Mouse (Mus musculus) limb, embryonic 13.5 days (tissue): ENCODE results near the gene Sec23a. TPM values are rescaled to one million over a fixed set of nuclear protein-coding genes. Genes with fewer than 3 reads are reported as not detected.
"Not testable (repeated sequence)": the region's sequence is repeated elsewhere in the genome, so short reads cannot be mapped to it uniquely, and the experiment has no call there.

Experiments
- ATAC-seq: fragments of 200-750 bp; cut with Nextera tagmentation; 2 replicates; pipeline ENCODE4 v1.8.0; 2017; ENCODE audit warnings: low read depth, moderate number of reproducible peaks, moderate TSS enrichment; ENCODE audit not compliant: low FRiP score
- H3K27ac ChIP-seq: fragments of 300-500 bp; sonication (generic); 2 replicates; pipeline ENCODE4 v1.5.1; 2015; ENCODE audit warnings: inconsistent platforms, mild to moderate bottlenecking, moderate library complexity
- H3K27me3 ChIP-seq: fragments of 300-500 bp; sonication (generic); 2 replicates; pipeline ENCODE4 v1.6.1; 2015; ENCODE audit warnings: mild to moderate bottlenecking, inconsistent platforms
- H3K36me3 ChIP-seq: fragments of 300-500 bp; sonication (generic); 2 replicates; pipeline ENCODE4 v1.6.1; 2015; ENCODE audit warnings: inconsistent platforms, mild to moderate bottlenecking, moderate library complexity
- H3K4me1 ChIP-seq: fragments of 300-500 bp; sonication (generic); 2 replicates; pipeline ENCODE4 v1.6.1; 2015; ENCODE audit warnings: inconsistent platforms
- H3K4me2 ChIP-seq: fragments of 300-500 bp; sonication (generic); replicated peaks from 2 replicates; pipeline ENCODE4 v1.6.1; 2015; ENCODE audit warnings: inconsistent platforms, mild to moderate bottlenecking, moderate library complexity
- H3K4me3 ChIP-seq: fragments of 300-500 bp; sonication (generic); 2 replicates; pipeline ENCODE4 v1.5.1; 2015; ENCODE audit warnings: moderate library complexity, mild to moderate bottlenecking, inconsistent platforms
- H3K9ac ChIP-seq: fragments of 300-500 bp; sonication (generic); 2 replicates; pipeline ENCODE4 v1.6.1; 2015; ENCODE audit warnings: mild to moderate bottlenecking, inconsistent platforms
- H3K9me3 ChIP-seq: fragments of 300-500 bp; sonication (generic); 2 replicates; pipeline ENCODE4 v1.6.1; 2016; ENCODE audit warnings: inconsistent platforms
- WGBS: fragments of 180-500 bp; shearing (Covaris S2); methylation state at CpG from one replicate; pipeline ENCODE4 v1.1.7; 2015; 5-methylcytosine and 5-hydroxymethylcytosine counted together
- polyA plus RNA-seq: library from polyadenylated mRNA; unstranded; fragments of >200 nt; fragmentation: Nextera tagmentation; extraction: Ambion mirVana; gene quantifications from 2 replicates; pipeline ENCODE4 v1.2.1, GENCODE M21; 2015

The Sec23a gene
- polyA plus RNA-seq, 1 experiment from 2014 or later: 111 TPM

- Histone ChIP-seq H3K4me2 (peak overlapping the region; percentile 31; the same call in 1 of the 2 replicates), H3K36me3 (peaks cover 33% of the 10 kb centered on the region), H3K9ac (no peak overlapping the region), H3K9me3 (0 out of 2 replicates have a peak, but pooled peaks cover 5% of the 10 kb centered on the region), H3K27ac (no peak overlapping the region), H3K4me3 (no peak overlapping the region), H3K4me1 (no peaks in the 10 kb centered on the region), H3K27me3 (no peaks in the 10 kb centered on the region)
- WGBS: 66% methylated on average over 10 of the region's 10 CpGs
- ATAC-seq: no peak
These were observed 27.5 kb upstream of the Sec23a start for GRCm38 (mm10) chr12:59039162-59039970.

GRCm38 (mm10) chr12:59032101-59032500 lies 20.3 kb upstream of the Sec23a start:
- peaks cover 16% of the 10 kb centered on the region for H3K36me3 ChIP-seq
- H3K9ac ChIP-seq: no peak overlapping the region
- 65% methylated on average over 5 of the region's 5 CpGs for WGBS
- H3K27me3 ChIP-seq: no peaks in the 10 kb centered on the region
- no peak overlapping the region for H3K4me2 ChIP-seq
- no peaks in the 10 kb centered on the region for H3K9me3 ChIP-seq
- no peak for ATAC-seq
- no peak overlapping the region for H3K27ac ChIP-seq
- no peaks in the 10 kb centered on the region for H3K4me1 ChIP-seq
- no peak overlapping the region for H3K4me3 ChIP-seq

GRCm38 (mm10) chr12:59021306-59021705 lies 9.5 kb upstream of the Sec23a start:
- H3K4me3 ChIP-seq: no peak overlapping the region
- no peak overlapping the region for H3K4me2 ChIP-seq
- H3K9ac ChIP-seq: no peak overlapping the region
- WGBS: 93% methylated on average over 4 of the region's 4 CpGs
- H3K27me3 ChIP-seq: no peaks in the 10 kb centered on the region
- no peaks in the 10 kb centered on the region for H3K9me3 ChIP-seq
- ATAC-seq: no peak
- H3K36me3 ChIP-seq: peaks cover 78% of the 10 kb centered on the region
- no peak overlapping the region for H3K27ac ChIP-seq
- H3K4me1 ChIP-seq: no peaks in the 10 kb centered on the region

- H3K27ac ChIP-seq: no peak overlapping the region
- no peak overlapping the region for H3K4me2 ChIP-seq
- peaks cover 68% of the 10 kb centered on the region for H3K36me3 ChIP-seq
- no peak overlapping the region for H3K4me3 ChIP-seq
- 85% methylated on average over 2 of the region's 2 CpGs for WGBS
- ATAC-seq: no peak
- no peaks in the 10 kb centered on the region for H3K27me3 ChIP-seq
- H3K9ac ChIP-seq: no peak overlapping the region
- no peaks in the 10 kb centered on the region for H3K9me3 ChIP-seq
- no peaks in the 10 kb centered on the region for H3K4me1 ChIP-seq
These were observed 8.1 kb upstream of the Sec23a start for GRCm38 (mm10) chr12:59019891-59020290.

GRCm38 (mm10) chr12:59017970-59018369 lies 6.2 kb upstream of the Sec23a start:
- Histone ChIP-seq H3K4me1 (no peaks in the 10 kb centered on the region), H3K27me3 (no peaks in the 10 kb centered on the region), H3K36me3 (peaks cover 52% of the 10 kb centered on the region), H3K27ac (no peak overlapping the region), H3K4me3 (no peak overlapping the region), H3K4me2 (no peak overlapping the region), H3K9ac (no peak overlapping the region), H3K9me3 (no peaks in the 10 kb centered on the region)
- WGBS: 85% methylated on average over 8 of the region's 8 CpGs
- no peak for ATAC-seq

GRCm38 (mm10) chr12:59013234-59013633 lies 1.4 kb upstream of the Sec23a start, which contains the start of gene Gemin2:
Gemin2 (plus strand) TSS chr12:59013393.
- H3K4me1 ChIP-seq: peaks cover 26% of the 10 kb centered on the region
- H3K27me3 ChIP-seq: no peaks in the 10 kb centered on the region
- peak within 1 kb of the TSS; percentile 83 for H3K27ac ChIP-seq
- H3K36me3 ChIP-seq: peaks cover 18% of the 10 kb centered on the region
- no peaks in the 10 kb centered on the region for H3K9me3 ChIP-seq
- H3K4me2 ChIP-seq: peak within 1 kb of the TSS; percentile 67
- peak within 1 kb of the TSS; percentile 80 for H3K9ac ChIP-seq
- peak; percentile 82 for ATAC-seq
- H3K4me3 ChIP-seq: peak within 1 kb of the TSS; percentile 85
- WGBS: 0% methylated on average over 28 of the region's 28 CpGs

GRCm38 (mm10) chr12:59012710-59013091 lies 884 bp upstream of the Sec23a start:
- no peaks in the 10 kb centered on the region for H3K9me3 ChIP-seq
- 0% methylated on average over 7 of the region's 7 CpGs for WGBS
- H3K9ac ChIP-seq: peak overlapping the region; percentile 80
- ATAC-seq: no peak
- no peaks in the 10 kb centered on the region for H3K27me3 ChIP-seq
- peak overlapping the region; percentile 83 for H3K27ac ChIP-seq
- peak overlapping the region; percentile 67 for H3K4me2 ChIP-seq
- peaks cover 13% of the 10 kb centered on the region for H3K36me3 ChIP-seq
- peaks cover 32% of the 10 kb centered on the region for H3K4me1 ChIP-seq
- peak overlapping the region; percentile 85 for H3K4me3 ChIP-seq

- Histone ChIP-seq H3K4me1 (peaks cover 32% of the 10 kb centered on the region), H3K4me3 (peak overlapping the region; percentile 85), H3K27me3 (no peaks in the 10 kb centered on the region), H3K27ac (peak overlapping the region; percentile 92), H3K9me3 (no peaks in the 10 kb centered on the region), H3K4me2 (peak overlapping the region; percentile 67), H3K9ac (peak overlapping the region; percentile 91), H3K36me3 (peaks cover 16% of the 10 kb centered on the region)
- no peak for ATAC-seq
- under 1% methylated on average over 25 of the region's 25 CpGs for WGBS
These were observed 458 bp downstream of the Sec23a start for GRCm38 (mm10) chr12:59011275-59011843.

- Histone ChIP-seq H3K9ac (peak overlapping the region; percentile 91), H3K9me3 (no peaks in the 10 kb centered on the region), H3K4me1 (peaks cover 32% of the 10 kb centered on the region), H3K27ac (no peak overlapping the region), H3K4me3 (peak overlapping the region; percentile 85), H3K4me2 (peak overlapping the region; percentile 67), H3K27me3 (no peaks in the 10 kb centered on the region), H3K36me3 (peaks cover 23% of the 10 kb centered on the region)
- no peak for ATAC-seq
- whole genome bisulfite sequencing: 61% methylated on average over 2 of the region's 2 CpGs
These were observed 1.3 kb downstream of the Sec23a start for GRCm38 (mm10) chr12:59010482-59010881.

- peaks cover 88% of the 10 kb centered on the region for H3K36me3 ChIP-seq
- no peak overlapping the region for H3K4me2 ChIP-seq
- H3K27me3 ChIP-seq: no peaks in the 10 kb centered on the region
- H3K9me3 ChIP-seq: no peaks in the 10 kb centered on the region
- ATAC-seq: no peak
- H3K4me1 ChIP-seq: no peaks in the 10 kb centered on the region
- no peak overlapping the region for H3K4me3 ChIP-seq
- H3K27ac ChIP-seq: no peak overlapping the region
- 98% methylated on average over 3 of the region's 3 CpGs for WGBS
- no peak overlapping the region for H3K9ac ChIP-seq
These were observed 26.1 kb downstream of the Sec23a start for GRCm38 (mm10) chr12:58985766-58986165.

- H3K9ac ChIP-seq, H3K27ac ChIP-seq, ATAC-seq, H3K4me3 ChIP-seq, H3K4me2 ChIP-seq, H3K4me1 ChIP-seq, H3K9me3 ChIP-seq, H3K27me3 ChIP-seq: not testable (repeated sequence)
- 69% methylated on average over 6 of the region's 6 CpGs for WGBS
- H3K36me3 ChIP-seq: peaks cover 83% of the 10 kb centered on the region
These were observed 30.6 kb downstream of the Sec23a start for GRCm38 (mm10) chr12:58981178-58981661.

GRCm38 (mm10) chr12:58976966-58977365 lies 34.9 kb downstream of the Sec23a start:
- Histone ChIP-seq H3K4me1 (no peaks in the 10 kb centered on the region), H3K9me3 (no peaks in the 10 kb centered on the region), H3K9ac (no peak overlapping the region), H3K27me3 (no peaks in the 10 kb centered on the region), H3K27ac (no peak overlapping the region), H3K4me3 (no peak overlapping the region), H3K4me2 (no peak overlapping the region), H3K36me3 (peaks cover 80% of the 10 kb centered on the region)
- WGBS: 84% methylated on average over 2 of the region's 2 CpGs
- ATAC-seq: no peak
